Mouse (Mus musculus) midbrain, embryonic 12.5 days (tissue): ENCODE measurements around the gene Fbxl17. TPM values are rescaled to one million over a fixed set of nuclear protein-coding genes. Genes with fewer than 3 reads are reported as not detected.

ENCODE experiments used
- ATAC-seq: fragments of 200-750 bp; cut with Nextera tagmentation; 2 replicates; pipeline ENCODE4 v1.8.0; 2017; ENCODE audit warnings: low read depth, moderate TSS enrichment, moderate library complexity; ENCODE audit not compliant: low FRiP score
- H3K27ac ChIP-seq: fragments of 300-500 bp; sonication (generic); replicated peaks from 2 replicates; pipeline ENCODE4 v1.5.1; 2016; ENCODE audit warnings: mild to moderate bottlenecking
- H3K27me3 ChIP-seq: fragments of 300-500 bp; sonication (generic); 2 replicates; pipeline ENCODE4 v1.6.1; 2016; ENCODE audit warnings: mild to moderate bottlenecking
- H3K36me3 ChIP-seq: fragments of 300-500 bp; sonication (generic); 2 replicates; pipeline ENCODE4 v1.6.1; 2016
- H3K4me1 ChIP-seq: fragments of 300-500 bp; sonication (generic); 2 replicates; pipeline ENCODE4 v1.6.1; 2016
- H3K4me2 ChIP-seq: fragments of 300-500 bp; sonication (generic); replicated peaks from 2 replicates; pipeline ENCODE4 v1.6.1; 2016; ENCODE audit warnings: mild to moderate bottlenecking, moderate library complexity
- H3K4me3 ChIP-seq: fragments of 300-500 bp; sonication (generic); 2 replicates; pipeline ENCODE4 v1.5.1; 2016; ENCODE audit warnings: mild to moderate bottlenecking
- H3K9ac ChIP-seq: fragments of 300-500 bp; sonication (generic); replicated peaks from 2 replicates; pipeline ENCODE4 v1.6.1; 2016; ENCODE audit warnings: mild to moderate bottlenecking, moderate library complexity
- H3K9me3 ChIP-seq: fragments of 300-500 bp; sonication (generic); 2 replicates; pipeline ENCODE4 v1.6.1; 2016; ENCODE audit warnings: mild to moderate bottlenecking
- WGBS: fragments of 180-500 bp; shearing (Covaris S2); methylation state at CpG from one replicate; pipeline ENCODE4 v1.1.7; 2016; 5-methylcytosine and 5-hydroxymethylcytosine counted together
- microRNA-seq: library from miRNA; unstranded; fragments of <30 nt; microRNA quantifications from one replicate; pipeline ENCODE4, GENCODE M21; 2017
- polyA plus RNA-seq: library from polyadenylated mRNA; unstranded; fragments of >200 nt; fragmentation: Nextera tagmentation; extraction: Ambion mirVana; gene quantifications from 2 replicates; pipeline ENCODE4 v1.2.1, GENCODE M21; 2016

Gene Fbxl17
- polyA plus RNA-seq, 1 experiment from 2014 or later = 37.1 TPM

- Histone ChIP-seq H3K9me3 (no peaks in the 10 kb centered on the region), H3K4me3 (no peak overlapping the region), H3K4me2 (no peak overlapping the region), H3K27ac (no peak overlapping the region; the same call in 1 of the 2 replicates), H3K36me3 (no peaks in the 10 kb centered on the region), H3K9ac (no peak overlapping the region), H3K27me3 (no peaks in the 10 kb centered on the region), H3K4me1 (peaks cover 15% of the 10 kb centered on the region)
- ATAC-seq = no peak
- WGBS = 73% methylated on average over 12 of the region's 12 CpGs
These were observed 491.9 kb downstream of the Fbxl17 start for GRCm38 (mm10) chr17:63007876-63008275.

Small RNAs within 50 kb of the gene (microRNA-seq; reads per million reads assigned to microRNA genes)
- gene Gm24813 = not detected
